Mouse (Mus musculus) C2C12 (cell line): ENCODE measurements at regions not wholly inside any gene's neighbourhood (a gene's known extent, or its start where the extent isn't known, plus 50 kb on each side); places are given as distances from the start of the nearest gene placed in this dataset.

Experiments used
- CEBPB ChIP-seq: IDR thresholded peaks from one replicate; pipeline ENCODE4 v1.6.1; 2011; ENCODE audit warnings: low read depth, mild to moderate bottlenecking, control low read depth, moderate library complexity
- FOSL1 ChIP-seq: IDR thresholded peaks from one replicate; pipeline ENCODE4 v1.8.0; 2011; ENCODE audit warnings: mild to moderate bottlenecking, low read length; ENCODE audit not compliant: poor library complexity, insufficient read depth, severe bottlenecking

GRCm38 (mm10) chr16:55710017-55710416 lies 128.7 kb downstream of the Nfkbiz start:
- TF ChIP-seq CEBPB (no peak), FOSL1 (no peak)
